Mouse (Mus musculus): ENCODE results near the gene Rpl13.

DNA sequence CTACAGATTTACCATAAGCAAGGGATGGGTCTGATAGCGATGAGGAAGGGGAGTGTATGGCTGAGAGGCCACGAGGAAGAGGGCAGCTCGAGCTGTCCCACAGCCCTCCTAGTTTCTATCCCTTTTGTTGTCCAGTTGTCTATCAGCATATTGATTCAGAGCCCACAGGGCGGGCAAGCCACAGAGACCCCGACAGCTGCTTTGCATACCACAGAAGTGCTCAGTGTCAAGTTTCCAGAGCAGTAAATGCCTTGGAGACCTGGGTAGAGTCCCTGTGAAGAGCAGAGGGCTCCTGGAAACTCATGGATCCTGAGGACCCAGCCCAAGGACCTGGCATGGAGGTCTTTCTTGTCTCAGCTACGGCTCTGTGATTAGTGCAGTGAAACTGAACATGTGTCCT is 19.2 kb upstream of the Rpl13 start:
- TF ChIP-seq CTCF (conservative IDR thresholded peaks at IDR 0.05; ENCODE audit: insufficient read depth, insufficient read length, low read depth, low read length) (no peak), POLR2A (IDR thresholded peaks at IDR 0.05; ENCODE audit: low read depth, low read length) (no peak)
